Mouse (Mus musculus): ENCODE measurements at regions not wholly inside any gene's neighbourhood (a gene's known extent, or its start where the extent isn't known, plus 50 kb on each side); places are given as distances from the start of the nearest gene placed in this dataset.

GRCm38 (mm10) chr7:115132595-115132994 is 389.1 kb downstream of the Insc start:
- TF ChIP-seq POLR2A (IDR thresholded peaks at IDR 0.05; ENCODE audit: low read depth, low read length) (no peak), CTCF (IDR thresholded peaks at IDR 0.05; ENCODE audit: extremely low read depth, insufficient read depth, insufficient read length, insufficient replicate concordance) (no peak)
